Mouse (Mus musculus): ENCODE measurements around the gene Cnnm1. TPM values are rescaled to one million over a fixed set of nuclear protein-coding genes. Genes with fewer than 3 reads are reported as not detected.

Gene Cnnm1
- polyA plus RNA-seq, 1 experiment from 2014 or later: 0.05 TPM

GRCm38 (mm10) chr19:43546337-43547117 lies 106.3 kb downstream of the Cnnm1 start:
- Histone ChIP-seq H3K4me2 (no peak overlapping the region), H3K27ac (no peak overlapping the region), H3K9ac (no peak overlapping the region), H3K9me3 (replicated peaks) (no peaks in the 10 kb centered on the region), H3K4me1 (replicated peaks) (0 out of 2 replicates have a peak, but pooled peaks cover 2% of the 10 kb centered on the region), H3K4me3 (no peak overlapping the region), H3K27me3 (peaks cover 42% of the 10 kb centered on the region), H3K36me3 (no peaks in the 10 kb centered on the region)
- WGBS: 11% methylated on average over 19 of the region's 19 CpGs
- no peak for ATAC-seq (replicated peaks; ENCODE audit: insufficient number of reproducible peaks, insufficient read depth, low FRiP score, low read depth)

Other genes with a start within 250 kb of the Cnnm1 start
- gene Hpse2, start 52.1 kb upstream of the Cnnm1 start, polyA plus RNA-seq (2015; fragmentation: Nextera tagmentation; extraction: Ambion mirVana): 0.66 and 1.4 TPM in 2 replicates
- 189 and 233 TPM in 2 replicates for gene Got1, start 84.2 kb downstream of the Cnnm1 start, polyA plus RNA-seq (2015; fragmentation: Nextera tagmentation; extraction: Ambion mirVana)
- gene Nkx2-3, start 171.9 kb downstream of the Cnnm1 start, polyA plus RNA-seq (2015; fragmentation: Nextera tagmentation; extraction: Ambion mirVana): 0.16 TPM in 1 of 2 replicates, not detected in the other
- gene Slc25a28, start 234.4 kb downstream of the Cnnm1 start, polyA plus RNA-seq (2015; fragmentation: Nextera tagmentation; extraction: Ambion mirVana): 10.3 and 12.3 TPM in 2 replicates
- gene Entpd7, start 249.2 kb downstream of the Cnnm1 start, polyA plus RNA-seq (2015; fragmentation: Nextera tagmentation; extraction: Ambion mirVana): 4.1 and 6.0 TPM in 2 replicates